Mouse (Mus musculus): ENCODE measurements at regions not wholly inside any gene's neighbourhood (a gene's known extent, or its start where the extent isn't known, plus 50 kb on each side); places are given as distances from the start of the nearest gene placed in this dataset.

- intact Hi-C loops (cut with DNase I; ENCODE audit: low total_unique reads) = no loop called here
- DNase-seq = no peak
Measured at GRCm38 (mm10) chr13:37500668-37501286, 155.8 kb downstream of the Ly86 start.

GRCm38 (mm10) chr13:37503449-37503848 is 158.4 kb downstream of the Ly86 start:
- intact Hi-C loops (cut with DNase I; ENCODE audit: low total_unique reads) = no loop called here
- no peak for DNase-seq

- intact Hi-C loops (cut with DNase I; ENCODE audit: low total_unique reads) = no loop called here
- no peak for DNase-seq
Measured at GRCm38 (mm10) chr13:37503898-37504297, 158.9 kb downstream of the Ly86 start.

GRCm38 (mm10) chr13:37504373-37504772 is 159.4 kb downstream of the Ly86 start:
- no peak for DNase-seq
- intact Hi-C loops (cut with DNase I; ENCODE audit: low total_unique reads) = no loop called here

- DNase-seq = no peak
- intact Hi-C loops (cut with DNase I; ENCODE audit: low total_unique reads) = no loop called here
Measured at GRCm38 (mm10) chr13:37505617-37506016, 160.6 kb downstream of the Ly86 start.

GRCm38 (mm10) chr13:37506046-37506445 is 161.0 kb downstream of the Ly86 start:
- DNase-seq = peak; percentile 22
- intact Hi-C loops (cut with DNase I; ENCODE audit: low total_unique reads) = no loop called here

- intact Hi-C loops (cut with DNase I; ENCODE audit: low total_unique reads) = no loop called here
- DNase-seq = no peak
Measured at GRCm38 (mm10) chr13:37506701-37507100, 161.7 kb downstream of the Ly86 start.

- intact Hi-C loops (cut with DNase I; ENCODE audit: low total_unique reads) = no loop called here
- DNase-seq = no peak
Measured at GRCm38 (mm10) chr13:37507146-37507545, 162.1 kb downstream of the Ly86 start.

GRCm38 (mm10) chr13:37508385-37509351 is 163.7 kb downstream of the Ly86 start:
- peak; percentile 36 for DNase-seq
- intact Hi-C loops (cut with DNase I; ENCODE audit: low total_unique reads) = no loop called here

GRCm38 (mm10) chr13:37509352-37509851 is 164.4 kb downstream of the Ly86 start:
- intact Hi-C loops (cut with DNase I; ENCODE audit: low total_unique reads) = no loop called here
- DNase-seq = no peak

GRCm38 (mm10) chr13:37510511-37510910 is 165.5 kb downstream of the Ly86 start:
- intact Hi-C loops (cut with DNase I; ENCODE audit: low total_unique reads) = no loop called here
- no peak for DNase-seq

- intact Hi-C loops (cut with DNase I; ENCODE audit: low total_unique reads) = no loop called here
- no peak for DNase-seq
Measured at GRCm38 (mm10) chr13:37511006-37511405, 166.0 kb downstream of the Ly86 start.

GRCm38 (mm10) chr13:37511406-37511805 is 166.4 kb downstream of the Ly86 start:
- intact Hi-C loops (cut with DNase I; ENCODE audit: low total_unique reads) = no loop called here
- no peak for DNase-seq

GRCm38 (mm10) chr13:37512781-37513180 is 167.8 kb downstream of the Ly86 start:
- DNase-seq = no peak
- intact Hi-C loops (cut with DNase I; ENCODE audit: low total_unique reads) = no loop called here

- intact Hi-C loops (cut with DNase I; ENCODE audit: low total_unique reads) = no loop called here
- no peak for DNase-seq
Measured at GRCm38 (mm10) chr13:37513206-37513904, 168.3 kb downstream of the Ly86 start.

GRCm38 (mm10) chr13:37513905-37514607 is 169.0 kb downstream of the Ly86 start:
- intact Hi-C loops (cut with DNase I; ENCODE audit: low total_unique reads) = no loop called here
- peak; percentile 52 for DNase-seq

- DNase-seq = no peak
- intact Hi-C loops (cut with DNase I; ENCODE audit: low total_unique reads) = no loop called here
Measured at GRCm38 (mm10) chr13:37514641-37515305, 169.8 kb downstream of the Ly86 start.

GRCm38 (mm10) chr13:37517055-37517807 is 172.2 kb downstream of the Ly86 start:
- no peak for DNase-seq
- intact Hi-C loops (cut with DNase I; ENCODE audit: low total_unique reads) = no loop called here
